Comparison of ENCODE assay signal across 20 mouse cellular contexts in genomic region chr3:32691841-32692240, GRCm38 (mm10). TPM values are rescaled to one million over a fixed set of nuclear protein-coding genes. Genes with fewer than 3 reads are reported as not detected.
DNase-seq lines count a peak whose midpoint lies in the region; ATAC-seq and TF ChIP-seq lines count a peak whose summit lies in the region.
"Had no signal": no experiment of that assay in that cellular context is flagged by ENCODE, and none has a peak within 500 bp of the region (broad histone marks: within the 10 kb centered on the region; RNA-seq: fewer than 3 reads in every experiment).

No protein-coding gene starts in this region.

- no peaks in the 10 kb centered on the region for H3K4me1 ChIP-seq in heart, adult 2 months (ENCODE audit: control insufficient read depth, insufficient read depth, low read length)
- H3K4me1 ChIP-seq in liver, adult 2 months (ENCODE audit: control insufficient read depth, insufficient read depth, low read length): no peaks in the 10 kb centered on the region
- H3K4me1 ChIP-seq in liver, embryonic 11.5 days (replicated peaks; ENCODE audit: control insufficient read depth, insufficient read depth, low read length): peaks cover 13% of the 10 kb centered on the region
- H3K4me1 ChIP-seq: embryonic facial prominence, embryonic 10.5 days; embryonic facial prominence, embryonic 12.5 days had no signal

- no peak overlapping the region for H3K4me2 ChIP-seq in liver, embryonic 11.5 days
- H3K4me2 ChIP-seq in myocyte (ENCODE audit: low read depth): no peak overlapping the region
- H3K4me2 ChIP-seq: embryonic facial prominence, embryonic 12.5 days had no signal

- no peak for ATAC-seq in liver, embryonic 11.5 days (replicated peaks; ENCODE audit: low FRiP score)
- ATAC-seq: activated CD4-positive, CD25-positive, alpha-beta regulatory T cell, adult 4 months; forebrain, embryonic 14.5 days; forebrain, embryonic 16.5 days; Patski had no signal

- 0 out of 2 replicates have a peak, but pooled peaks cover 3% of the 10 kb centered on the region for H3K36me3 ChIP-seq in heart, adult 2 months (ENCODE audit: control insufficient read depth, insufficient read depth, low read length)
- no peaks in the 10 kb centered on the region for H3K36me3 ChIP-seq in liver, adult 2 months (ENCODE audit: control insufficient read depth, insufficient read depth, low read length)
- no peaks in the 10 kb centered on the region for H3K36me3 ChIP-seq in liver, embryonic 11.5 days (ENCODE audit: control insufficient read depth, insufficient read depth, low read length)
- no peaks in the 10 kb centered on the region for H3K36me3 ChIP-seq in myocyte (ENCODE audit: control insufficient read depth, insufficient read depth)
- H3K36me3 ChIP-seq: embryonic facial prominence, embryonic 10.5 days; embryonic facial prominence, embryonic 12.5 days had no signal

- intact Hi-C loops in heart, adult 2 months (cut with DNase I): no loop called here

- H3K9ac ChIP-seq in heart, adult 2 months (ENCODE audit: low read depth, low read length): no peak overlapping the region
- H3K9ac ChIP-seq in liver, adult 2 months (ENCODE audit: low read depth, low read length): no peak overlapping the region
- H3K9ac ChIP-seq in liver, embryonic 11.5 days (ENCODE audit: low read depth, low read length): no peak overlapping the region
- H3K9ac ChIP-seq: embryonic facial prominence, embryonic 12.5 days had no signal

- H3K9me3 ChIP-seq in liver, embryonic 11.5 days (ENCODE audit: control insufficient read depth, low read length): no peaks in the 10 kb centered on the region
- H3K9me3 ChIP-seq: embryonic facial prominence, embryonic 10.5 days; embryonic facial prominence, embryonic 12.5 days had no signal

- TF ChIP-seq EP300 in heart, adult 2 months (IDR thresholded peaks at IDR 0.05; ENCODE audit: insufficient read depth, low read depth, low read length): no peak

- TF ChIP-seq CTCF in heart, adult 2 months (IDR thresholded peaks at IDR 0.05): no peak
- no peak for TF ChIP-seq CTCF in liver, adult 2 months (IDR thresholded peaks at IDR 0.05; ENCODE audit: low read depth, low read length)

- no peak overlapping the region for H3K27ac ChIP-seq in heart, adult 2 months
- H3K27ac ChIP-seq in liver, adult 2 months (replicated peaks; ENCODE audit: insufficient read depth, low read depth, low read length): no peak overlapping the region
- H3K27ac ChIP-seq in liver, embryonic 11.5 days (ENCODE audit: low read depth, low read length): no peak overlapping the region
- H3K27ac ChIP-seq: embryonic facial prominence, embryonic 10.5 days; embryonic facial prominence, embryonic 12.5 days had no signal

- H3K27me3 ChIP-seq in heart, adult 2 months (ENCODE audit: control insufficient read depth, insufficient read depth, low read length): no peaks in the 10 kb centered on the region
- 0 out of 2 replicates have a peak, but pooled peaks cover 6% of the 10 kb centered on the region for H3K27me3 ChIP-seq in liver, adult 2 months (ENCODE audit: control insufficient read depth, insufficient read depth, low read length)
- no peaks in the 10 kb centered on the region for H3K27me3 ChIP-seq in liver, embryonic 11.5 days (replicated peaks; ENCODE audit: control insufficient read depth, insufficient read depth, low read length)
- no peaks in the 10 kb centered on the region for H3K27me3 ChIP-seq in myocyte (ENCODE audit: control insufficient read depth, insufficient read depth, insufficient read length)
- H3K27me3 ChIP-seq: embryonic facial prominence, embryonic 12.5 days had no signal

- H3ac ChIP-seq in myocyte (ENCODE audit: control insufficient read depth, insufficient read length): no peak overlapping the region

- no peak for TF ChIP-seq POLR2A in heart, adult 2 months (IDR thresholded peaks at IDR 0.05; ENCODE audit: insufficient read depth, low read depth, low read length)
- TF ChIP-seq POLR2A in liver, adult 2 months (IDR thresholded peaks at IDR 0.05; ENCODE audit: extremely low read depth, insufficient read depth, low read length): no peak
- no peak for TF ChIP-seq POLR2A in myocyte (IDR thresholded peaks at IDR 0.05; ENCODE audit: insufficient read length, low read depth)

- H3K79me2 ChIP-seq in heart, adult 2 months (replicated peaks; ENCODE audit: control insufficient read depth, insufficient read depth, low read length): no peaks in the 10 kb centered on the region
- H3K79me2 ChIP-seq in liver, adult 2 months (ENCODE audit: control insufficient read depth, insufficient read depth, low read length): no peaks in the 10 kb centered on the region
- no peaks in the 10 kb centered on the region for H3K79me2 ChIP-seq in myocyte (ENCODE audit: control insufficient read depth, insufficient read depth)

- no peak overlapping the region for H3K4me3 ChIP-seq in heart, adult 2 months
- no peak overlapping the region for H3K4me3 ChIP-seq in liver, adult 2 months (ENCODE audit: insufficient read depth, low read depth, low read length)
- H3K4me3 ChIP-seq in liver, embryonic 11.5 days (ENCODE audit: low read depth, low read length): no peak overlapping the region
- H3K4me3 ChIP-seq in myocyte: no peak overlapping the region
- H3K4me3 ChIP-seq: embryonic facial prominence, embryonic 10.5 days; embryonic facial prominence, embryonic 12.5 days had no signal

- peak; percentile 73 for DNase-seq in heart, adult 11 months
- no peak for DNase-seq in heart, adult 2 months
- DNase-seq in liver, adult 2 months (ENCODE audit: extremely low read depth, low read depth, low spot score): peak; percentile 18
- no peak for DNase-seq in liver, embryonic 11.5 days (ENCODE audit: low spot score)
- DNase-seq in adrenal gland, postnatal 36 days: no peak
- DNase-seq: adrenal gland, postnatal 10 days; adrenal gland, postnatal 25 days; B cell, adult 2 months; cerebellum, adult 11-12 months; cerebellum, adult 2 months; cerebellum, adult 9-10 months; cerebellum, postnatal 10 days; cerebellum, postnatal 25 days had no signal

- WGBS in heart, adult 2 months: 49% methylated on average over 5 of the region's 5 CpGs
- 63% methylated on average over 5 of the region's 5 CpGs for WGBS in liver, adult 2 months
- WGBS in liver, embryonic 11.5 days: 69% methylated on average over 5 of the region's 5 CpGs

TF ChIP-seq in myocyte, 11 proteins besides CTCF, POLR2A, EP300 and RAD21:
- TF ChIP-seq MYOG (IDR thresholded peaks at IDR 0.05; ENCODE audit: control insufficient read depth in 1 of 3, insufficient read depth in 1 of 3, insufficient read length in 2 of 3, low read depth in 2 of 3) (no peak), E2F4 (IDR thresholded peaks at IDR 0.05; ENCODE audit: insufficient read depth) (no peak), TCF12 (IDR thresholded peaks at IDR 0.05; ENCODE audit: insufficient read depth, poor library complexity, severe bottlenecking) (no peak), CEBPB (IDR thresholded peaks at IDR 0.05; ENCODE audit: insufficient read depth, poor library complexity, severe bottlenecking) (no peak), USF1 (IDR thresholded peaks at IDR 0.05; ENCODE audit: low read depth) (peak; percentile 12), MAX (IDR thresholded peaks at IDR 0.05; ENCODE audit: low read depth) (no peak), REST (IDR thresholded peaks at IDR 0.05; ENCODE audit: insufficient read depth, insufficient read length) (no peak), SRF (IDR thresholded peaks at IDR 0.05; ENCODE audit: control insufficient read depth, insufficient read length, low read depth) (no peak)

RNA-seq across cellular contexts. Expression of gene Actl6a, which starts 14.3 kb away (rescaled TPM):
- total RNA-seq in heart, adult 2 months (2021): 10 to 100 TPM; 22.1 to 22.9 TPM
- polyA plus RNA-seq in heart, adult 2 months (2012; rRNA removed): 11.1 and 18.1 TPM in 2 replicates
- 16.3 and 17.1 TPM in 2 replicates for total RNA-seq in liver, adult 2 months (2014; rRNA removed)
- polyA plus RNA-seq in liver, adult 2 months (2012; rRNA removed): 8.9 and 10.6 TPM in 2 replicates
- 195 and 196 TPM in 2 replicates for polyA plus RNA-seq in liver, embryonic 11.5 days (2014; fragmentation: Nextera tagmentation; extraction: Ambion mirVana)
- polyA plus RNA-seq in myocyte (2012; fragmentation: generic; extraction: Trizol): 47.0 TPM
- 10 to 100 TPM; 43.1 to 50.6 TPM for total RNA-seq in adrenal gland, postnatal 36 days (2021)

RNA-seq across cellular contexts. Expression of gene Ndufb5, which starts 44.9 kb away (rescaled TPM):
- 100 to 1,000 TPM; 793 to 933 TPM for total RNA-seq in heart, adult 2 months (2021)
- polyA plus RNA-seq in heart, adult 2 months (2012; rRNA removed): 925 and 1,211 TPM in 2 replicates
- 375 and 379 TPM in 2 replicates for total RNA-seq in liver, adult 2 months (2014; rRNA removed)
- 279 and 327 TPM in 2 replicates for polyA plus RNA-seq in liver, adult 2 months (2012; rRNA removed)
- polyA plus RNA-seq in liver, embryonic 11.5 days (2014; fragmentation: Nextera tagmentation; extraction: Ambion mirVana): 268 and 280 TPM in 2 replicates
- polyA plus RNA-seq in myocyte (2012; fragmentation: generic; extraction: Trizol): 224 TPM
- total RNA-seq in adrenal gland, postnatal 36 days (2021): 100 to 1,000 TPM; 367 to 402 TPM

RNA-seq across cellular contexts. Expression of gene Mrpl47, which starts 45.6 kb away (rescaled TPM):
- 10 to 100 TPM; 39.3 to 44.8 TPM for total RNA-seq in heart, adult 2 months (2021)
- 4.8 and 10.8 TPM in 2 replicates for polyA plus RNA-seq in heart, adult 2 months (2012; rRNA removed)
- total RNA-seq in liver, adult 2 months (2014; rRNA removed): 7.9 and 8.6 TPM in 2 replicates
- polyA plus RNA-seq in liver, adult 2 months (2012; rRNA removed): 1.9 and 2.0 TPM in 2 replicates
- polyA plus RNA-seq in liver, embryonic 11.5 days (2014; fragmentation: Nextera tagmentation; extraction: Ambion mirVana): 50.5 and 58.4 TPM in 2 replicates
- 10.8 TPM for polyA plus RNA-seq in myocyte (2012; fragmentation: generic; extraction: Trizol)
- 10 to 100 TPM; 29.6 to 36.2 TPM for total RNA-seq in adrenal gland, postnatal 36 days (2021)

Comparison
In these comparisons a context has a peak if more than half of its experiments do, and no peak if none do; other contexts are left out.
1. DNase-seq: peak in heart, adult 11 months (single experiment) and liver, adult 2 months (single experiment); none in heart, adult 2 months (0 of 2), liver, embryonic 11.5 days (single experiment) and adrenal gland, postnatal 36 days (0 of 2).